Mouse (Mus musculus) cerebellum, postnatal 25 days (tissue): ENCODE data around the gene Klre1.

ENCODE experiments used
- DNase-seq, 2 experiments: peaks; one replicate each; pipeline ENCODE4 v3.0.0; 2021; ENCODE audit warnings: mixed read lengths in 2 of 2

Klre1 gene

GRCm38 (mm10) chr6:129577605-129578004, at the start of gene Klre1:
Gene Klre1, plus strand, starts transcription at chr6:129577905.
- DNase-seq, result no peak

- no peak for DNase-seq
Measured at GRCm38 (mm10) chr6:129529605-129530004, 48.1 kb upstream of the Klre1 start.

GRCm38 (mm10) chr6:129530261-129530660, 47.4 kb upstream of the Klre1 start:
- no peak for DNase-seq

GRCm38 (mm10) chr6:129532556-129532941, 45.2 kb upstream of the Klre1 start:
- peak; percentile 53 to 63 for DNase-seq

- peak; percentile 86 to 89 for DNase-seq
Measured at GRCm38 (mm10) chr6:129532942-129533860, 44.5 kb upstream of the Klre1 start, which contains the start of gene Gabarapl1. Gene Gabarapl1, plus strand, starts transcription at chr6:129533160.

GRCm38 (mm10) chr6:129534057-129534456, 43.6 kb upstream of the Klre1 start:
- DNase-seq, result peak; percentile 40 to 48

GRCm38 (mm10) chr6:129534627-129535190, 43.0 kb upstream of the Klre1 start:
- no peak for DNase-seq

GRCm38 (mm10) chr6:129535723-129536122, 42.0 kb upstream of the Klre1 start:
- no peak for DNase-seq

GRCm38 (mm10) chr6:129538555-129538954, 39.1 kb upstream of the Klre1 start:
- DNase-seq, result no peak

- DNase-seq, result peak in 1 of 2 experiments; percentile 31
Measured at GRCm38 (mm10) chr6:129541931-129542330, 35.8 kb upstream of the Klre1 start.

- DNase-seq, result peak in 1 of 2 experiments; percentile 25
Measured at GRCm38 (mm10) chr6:129542540-129542939, 35.2 kb upstream of the Klre1 start.

- peak; percentile 69 to 85 for DNase-seq
Measured at GRCm38 (mm10) chr6:129543709-129544606, 33.7 kb upstream of the Klre1 start.

GRCm38 (mm10) chr6:129547277-129547676, 30.4 kb upstream of the Klre1 start:
- no peak for DNase-seq

GRCm38 (mm10) chr6:129548009-129548408, 29.7 kb upstream of the Klre1 start:
- DNase-seq, result no peak

GRCm38 (mm10) chr6:129557298-129558023, 20.2 kb upstream of the Klre1 start:
- DNase-seq, result no peak

GRCm38 (mm10) chr6:129558946-129559640, 18.6 kb upstream of the Klre1 start:
- peak; percentile 67 to 82 for DNase-seq

GRCm38 (mm10) chr6:129559641-129560027, 18.1 kb upstream of the Klre1 start:
- no peak for DNase-seq

GRCm38 (mm10) chr6:129565257-129565656, 12.4 kb upstream of the Klre1 start:
- no peak for DNase-seq

- no peak for DNase-seq
Measured at GRCm38 (mm10) chr6:129575315-129575714, 2.4 kb upstream of the Klre1 start.

- no peak for DNase-seq
Measured at GRCm38 (mm10) chr6:129581274-129581673, 3.6 kb downstream of the Klre1 start.

- DNase-seq, result no peak
Measured at GRCm38 (mm10) chr6:129581896-129582295, 4.2 kb downstream of the Klre1 start.

- no peak for DNase-seq
Measured at GRCm38 (mm10) chr6:129583014-129583413, 5.3 kb downstream of the Klre1 start.
